Mouse (Mus musculus) left cerebral cortex, adult 8-10 months (tissue): ENCODE results near the gene Ctse. TPM values are rescaled to one million over a fixed set of nuclear protein-coding genes. Genes with fewer than 3 reads are reported as not detected.
A peak's percentile ranks its signal among the peaks of the same experiment; 100 is the strongest.

Source experiments
- DNase-seq, 2 experiments: peaks; one replicate each; pipeline ENCODE4 v3.0.0; 2022; ENCODE audit warnings: low spot score in 2 of 2
- total RNA-seq, 4 experiments: library from RNA; stranded (reverse); gene quantifications; 2 replicates each; pipeline ENCODE4 v1.2.4; 2022

Gene Ctse
- total RNA-seq, 4 experiments from 2014 or later: 3.4 to 5.1 TPM; not detected in 2

- DNase-seq: no peak
Measured at GRCm38 (mm10) chr1:131652670-131653443, 14.8 kb downstream of the Ctse start.

GRCm38 (mm10) chr1:131655601-131656000 is 17.5 kb downstream of the Ctse start:
- no peak for DNase-seq

- DNase-seq: peak; percentile 74 to 89
Measured at GRCm38 (mm10) chr1:131657945-131658354, 19.8 kb downstream of the Ctse start.

- DNase-seq: no peak
Measured at GRCm38 (mm10) chr1:131659512-131660085, 21.5 kb downstream of the Ctse start.

- no peak for DNase-seq
Measured at GRCm38 (mm10) chr1:131660266-131660665, 22.2 kb downstream of the Ctse start.

- no peak for DNase-seq
Measured at GRCm38 (mm10) chr1:131660716-131661472, 22.8 kb downstream of the Ctse start.

GRCm38 (mm10) chr1:131661749-131662148 is 23.6 kb downstream of the Ctse start:
- no peak for DNase-seq

GRCm38 (mm10) chr1:131663286-131663995 is 25.3 kb downstream of the Ctse start:
- DNase-seq: no peak

GRCm38 (mm10) chr1:131664136-131664535 is 26.0 kb downstream of the Ctse start:
- DNase-seq: no peak

- DNase-seq: no peak
Measured at GRCm38 (mm10) chr1:131665886-131666285, 27.8 kb downstream of the Ctse start.

GRCm38 (mm10) chr1:131671113-131671512 is 33.0 kb downstream of the Ctse start:
- no peak for DNase-seq

GRCm38 (mm10) chr1:131672361-131672760 is 34.3 kb downstream of the Ctse start:
- DNase-seq: no peak

GRCm38 (mm10) chr1:131679644-131680043 is 41.5 kb downstream of the Ctse start:
- no peak for DNase-seq

GRCm38 (mm10) chr1:131687739-131688138 is 49.6 kb downstream of the Ctse start:
- no peak for DNase-seq

GRCm38 (mm10) chr1:131688475-131688874 is 50.4 kb downstream of the Ctse start, which contains the start of gene Rab7b:
Rab7b (plus strand) TSS chr1:131688695.
- no peak for DNase-seq

- DNase-seq: no peak
Measured at GRCm38 (mm10) chr1:131689016-131689415, 50.9 kb downstream of the Ctse start.

- DNase-seq: no peak
Measured at GRCm38 (mm10) chr1:131689899-131690298, 51.8 kb downstream of the Ctse start.

- DNase-seq: peak in 1 of 2 experiments; percentile 24
Measured at GRCm38 (mm10) chr1:131690435-131690834, 52.3 kb downstream of the Ctse start.

GRCm38 (mm10) chr1:131691356-131691755 is 53.2 kb downstream of the Ctse start:
- DNase-seq: no peak

GRCm38 (mm10) chr1:131695308-131695707 is 57.2 kb downstream of the Ctse start:
- DNase-seq: no peak

GRCm38 (mm10) chr1:131696325-131696724 is 58.2 kb downstream of the Ctse start:
- peak in 1 of 2 experiments; percentile 20 for DNase-seq
